Mouse (Mus musculus) left cerebral cortex, postnatal 25 days (tissue): ENCODE data around the gene Ltb. TPM values are rescaled to one million over a fixed set of nuclear protein-coding genes. Genes with fewer than 3 reads are reported as not detected.

Experiments used
- DNase-seq, 2 experiments: peaks; one replicate each; pipeline ENCODE4 v3.0.0; 2022; ENCODE audit warnings: low spot score in 2 of 2, mixed read lengths in 1 of 2
- intact Hi-C: fragments of 180-260 bp; cut with DNase I; formaldehyde crosslinking; loops from one replicate; pipeline ENCODE4 v1.15.1; 2025
- total RNA-seq, 2 experiments: library from RNA; stranded (reverse); gene quantifications; 2 replicates each; pipeline ENCODE4 v1.2.3; 2021

Gene Ltb
- total RNA-seq, 2 experiments from 2014 or later = 0.64 to 0.99 TPM

GRCm38 (mm10) chr17:35164218-35164567, 30.0 kb upstream of the Ltb start:
- intact Hi-C loops = loop anchor here (1.0 kb wide), 1 partner anchor 29 kb away; the partner anchor contains the start of gene Bag6
- DNase-seq = no peak

GRCm38 (mm10) chr17:35164568-35165450, 29.4 kb upstream of the Ltb start, which contains the start of gene Prrc2a:
Prrc2a (minus strand) TSS chr17:35164897.
- intact Hi-C loops = loop anchor here (1.0 kb wide), 2 partner anchors 30 to 70 kb away; partner anchors contain the start of genes Bag6 and Nfkbil1

DNA sequence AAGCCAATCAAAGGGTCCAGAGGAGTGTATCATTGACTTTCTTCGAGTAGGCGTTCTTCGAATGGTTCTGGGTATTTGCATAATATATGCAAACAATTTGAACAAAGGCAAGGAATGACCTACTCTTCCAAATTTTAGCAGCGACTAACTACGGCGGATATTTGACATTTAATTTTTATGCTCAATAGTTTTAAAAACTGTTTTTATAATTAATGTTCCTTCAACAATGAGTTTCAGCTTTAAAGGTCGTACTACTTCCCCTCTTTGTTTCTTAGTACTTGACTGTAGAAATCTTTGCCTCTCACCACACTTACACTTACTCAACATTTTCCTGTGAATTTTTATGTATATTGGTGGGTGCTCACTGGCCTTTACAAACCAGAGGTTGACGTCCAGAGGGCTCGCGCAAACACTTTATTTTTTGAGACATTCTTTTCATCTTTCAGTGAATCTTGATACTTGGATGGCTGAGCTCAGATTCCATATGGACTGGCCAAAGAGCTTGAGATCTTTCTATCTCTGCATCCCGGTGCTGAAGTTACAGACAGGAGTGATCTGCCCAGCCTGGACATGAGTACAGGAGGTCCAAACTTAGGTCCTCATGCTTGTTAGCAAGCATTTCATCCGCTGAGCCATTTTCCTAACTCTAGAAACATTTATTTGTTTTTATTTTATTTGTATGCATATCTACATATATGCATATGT, 28.6 kb upstream of the Ltb start:
- intact Hi-C loops = loop anchor here (1.0 kb wide), 1 partner anchor 70 kb away; the partner anchor contains the start of gene Nfkbil1

More at GRCm38 (mm10) chr17:35164568-35165450, 29.4 kb upstream of the Ltb start, which contains the start of gene Prrc2a:
- DNase-seq = peak; percentile 99 to 100

DNA sequence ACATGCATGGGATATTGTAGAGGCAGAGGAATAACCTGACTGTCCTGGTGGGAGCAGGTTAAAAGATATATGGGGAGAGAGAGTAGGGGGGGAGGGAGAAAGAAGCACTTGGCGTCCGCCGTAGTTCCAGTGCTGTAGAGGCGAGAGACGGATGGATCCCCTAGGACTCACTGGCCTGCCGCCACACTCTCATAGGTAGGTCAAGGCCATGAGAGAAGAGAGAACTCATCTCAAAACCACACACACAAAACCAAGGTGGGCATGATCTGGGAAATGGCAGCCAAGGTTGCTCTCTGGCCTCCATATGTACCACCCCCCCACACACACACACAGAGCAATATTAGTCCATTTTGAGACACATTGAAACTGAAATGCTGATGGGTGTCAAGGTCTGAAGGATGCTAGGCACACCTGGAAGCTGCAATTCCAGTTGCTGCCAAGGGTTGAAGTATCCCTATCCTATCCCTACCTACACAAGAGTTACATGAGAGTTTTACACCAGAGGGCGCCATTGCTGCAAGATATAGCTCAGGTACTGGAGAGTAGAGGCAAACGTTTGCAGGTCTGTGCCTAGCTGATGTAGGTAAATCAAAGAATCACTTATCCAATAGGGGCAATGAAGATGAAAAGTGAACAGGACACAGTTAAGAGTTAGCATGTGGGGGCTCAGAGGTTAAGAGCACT, 27.7 kb upstream of the Ltb start:
- intact Hi-C loops = no loop called here
- DNase-seq = peak; percentile 73 to 82

More for the DNA sequence above, 28.6 kb upstream of the Ltb start:
- no peak for DNase-seq

GRCm38 (mm10) chr17:35167794-35168193, 26.4 kb upstream of the Ltb start:
- peak in 1 of 2 experiments; percentile 75 for DNase-seq
- intact Hi-C loops = no loop called here

GRCm38 (mm10) chr17:35168541-35169207, 25.6 kb upstream of the Ltb start:
- peak in 1 of 2 experiments; percentile 56 for DNase-seq
- intact Hi-C loops = no loop called here

GRCm38 (mm10) chr17:35172445-35173234, 21.6 kb upstream of the Ltb start:
- DNase-seq = peak in 1 of 2 experiments; percentile 69
- intact Hi-C loops = no loop called here

DNA sequence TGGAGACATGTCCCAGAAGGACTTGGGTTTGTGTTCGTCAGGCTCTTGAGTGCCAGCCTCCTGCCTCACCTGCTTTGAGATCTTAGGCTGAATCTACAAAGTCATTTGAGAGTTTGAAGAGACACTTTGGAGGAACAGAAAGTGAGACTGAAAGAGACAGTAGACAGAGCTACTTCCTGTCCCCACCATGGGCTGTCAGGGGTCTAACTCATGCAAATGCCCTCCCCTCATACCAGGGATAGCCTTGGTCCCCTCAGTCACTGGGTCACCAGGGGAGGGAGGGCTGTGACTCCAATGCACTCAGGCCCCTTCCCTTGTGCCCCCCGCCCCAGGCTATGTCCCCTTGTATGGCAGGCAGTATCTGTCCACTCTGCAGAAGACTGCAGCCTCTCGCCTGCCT, 20.9 kb upstream of the Ltb start:
- intact Hi-C loops = no loop called here
- DNase-seq = no peak

- intact Hi-C loops = no loop called here
- no peak for DNase-seq
Observed at GRCm38 (mm10) chr17:35174201-35174977, 19.9 kb upstream of the Ltb start.

DNA sequence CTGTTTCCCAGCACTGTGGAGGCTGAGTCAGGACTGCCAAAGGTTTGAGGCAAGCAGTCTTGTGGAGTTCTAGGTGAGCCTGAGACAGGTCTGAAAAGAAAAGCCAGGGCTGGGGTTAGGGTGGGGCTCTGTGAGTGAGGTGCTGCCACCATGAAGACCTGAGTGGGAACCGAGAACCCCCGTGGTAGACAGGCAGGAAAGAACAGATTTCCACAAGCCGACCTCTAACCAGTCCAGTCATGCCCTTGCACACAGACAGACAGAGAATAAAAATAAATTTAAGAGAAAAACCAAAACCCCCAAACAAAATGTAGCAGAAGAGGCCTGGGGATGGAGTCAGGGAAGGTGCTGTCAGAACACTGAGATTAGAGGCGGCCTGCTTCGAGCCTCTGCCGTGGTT, 18.9 kb upstream of the Ltb start:
- DNase-seq = no peak
- intact Hi-C loops = no loop called here

GRCm38 (mm10) chr17:35175968-35176367, 18.3 kb upstream of the Ltb start, which contains the start of gene Aif1:
Aif1 (minus strand) TSS chr17:35176068.
- intact Hi-C loops = no loop called here
- DNase-seq = no peak

DNA sequence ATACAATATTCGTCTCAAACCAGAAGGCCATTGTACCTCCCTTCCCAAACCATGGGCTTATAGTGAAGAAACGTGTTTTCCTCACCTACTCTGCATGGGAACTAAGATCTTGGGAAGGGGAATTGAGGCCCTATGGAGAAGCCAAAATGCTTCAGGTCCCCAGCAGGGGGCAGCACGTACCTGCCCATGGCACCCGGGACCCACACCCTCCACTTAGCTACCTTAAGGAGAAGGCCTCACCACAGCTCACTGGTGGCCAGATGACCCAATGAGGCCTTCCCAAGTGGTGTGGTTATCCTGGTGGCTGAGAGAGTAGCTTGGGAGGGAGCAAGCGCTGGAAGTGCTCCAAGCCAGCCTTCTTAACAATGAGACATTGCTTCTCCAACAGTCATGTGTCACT, 15.7 kb upstream of the Ltb start:
- no peak for DNase-seq

DNA sequence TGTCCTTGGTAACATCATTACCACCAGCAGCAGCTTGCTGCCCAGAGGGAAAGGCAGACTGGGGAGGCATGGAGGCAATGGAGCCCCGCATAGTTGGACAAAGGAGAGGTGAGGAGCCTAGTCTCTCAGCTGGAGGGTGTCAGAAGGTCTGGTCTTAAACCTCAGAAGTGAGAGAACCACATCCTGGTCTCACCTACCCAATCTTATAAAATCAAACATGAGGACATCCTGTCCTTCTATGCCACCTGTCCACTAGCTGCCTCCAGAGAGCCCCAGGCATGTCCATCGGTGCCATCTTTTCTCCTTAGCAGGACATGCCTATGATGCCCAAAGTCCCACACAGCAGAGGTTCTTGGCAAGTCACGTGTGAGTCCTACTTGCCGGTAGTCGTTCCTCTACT, 14.1 kb upstream of the Ltb start:
- DNase-seq = no peak
- intact Hi-C loops = no loop called here

More for the DNA sequence above, 15.7 kb upstream of the Ltb start:
- intact Hi-C loops = loop anchor here (1.0 kb wide), 1 partner anchor 54 kb away; no protein-coding TSS in a partner anchor

DNA sequence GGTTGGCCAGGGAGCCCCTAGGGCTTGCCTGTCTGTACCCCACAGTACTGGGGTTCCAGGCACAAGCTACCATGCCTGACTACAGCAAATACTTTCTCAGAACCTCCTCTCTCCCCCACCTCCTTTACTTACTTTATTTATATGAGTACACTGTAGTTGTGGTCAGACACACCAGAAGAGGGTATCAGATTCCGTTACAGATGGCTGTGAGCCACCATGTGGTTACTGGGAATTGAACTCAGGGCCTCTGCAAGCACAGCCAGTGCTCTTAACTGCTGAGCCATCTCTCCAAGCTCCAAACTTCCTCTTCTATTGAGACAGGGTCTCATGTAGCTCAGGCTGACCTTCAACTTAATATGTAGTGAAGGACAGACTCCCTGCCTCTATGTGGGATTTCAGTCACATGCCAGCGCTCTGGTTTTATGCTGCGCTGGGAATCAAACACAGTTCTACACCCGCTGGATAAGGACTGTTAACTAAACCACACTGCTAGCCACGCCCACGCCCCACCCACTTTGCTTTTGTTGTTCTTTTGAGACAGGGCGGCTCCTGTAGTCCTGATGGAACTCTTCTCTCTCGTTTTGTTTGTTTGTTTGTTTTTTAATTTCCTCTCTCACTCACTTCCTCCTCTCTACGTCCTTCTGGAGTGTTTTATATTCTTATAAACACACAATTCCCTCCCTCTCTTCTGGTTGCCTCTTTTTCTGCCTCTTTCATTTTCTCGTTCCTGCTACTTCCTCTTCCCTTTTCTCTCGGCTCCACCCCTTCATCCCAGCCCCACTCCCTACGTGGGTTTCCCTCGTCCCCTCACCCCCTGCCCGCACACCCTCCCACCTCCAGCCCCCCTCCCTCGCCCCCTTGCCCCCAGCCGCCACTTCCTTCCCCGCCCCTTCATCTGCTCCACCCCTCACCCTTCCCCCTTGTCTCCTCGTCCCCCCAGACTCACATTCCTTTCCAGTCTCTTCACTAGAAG, 8.3 kb upstream of the Ltb start:
- intact Hi-C loops = no loop called here
- no peak for DNase-seq

DNA sequence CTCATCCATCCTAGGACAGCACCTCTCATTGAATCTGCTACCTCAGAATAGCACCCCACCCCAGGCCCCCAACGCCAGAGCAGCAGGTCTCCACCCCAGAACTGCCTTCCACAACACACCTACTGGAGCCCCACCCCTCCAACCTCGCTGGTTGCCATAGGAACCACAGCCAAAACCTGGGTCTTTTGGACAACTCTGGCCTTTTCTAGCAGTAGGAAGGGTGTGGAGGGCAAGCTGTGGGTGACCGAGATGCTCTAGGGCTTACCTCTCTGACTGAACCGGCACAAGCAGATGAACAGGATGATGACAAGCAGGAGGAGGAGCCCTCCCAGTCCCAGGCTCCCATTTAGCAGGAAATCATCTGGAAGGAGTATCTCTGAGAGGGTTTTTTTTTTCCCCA, 7.6 kb upstream of the Ltb start:
- intact Hi-C loops = no loop called here
- DNase-seq = no peak

GRCm38 (mm10) chr17:35187345-35187744, 6.9 kb upstream of the Ltb start:
- intact Hi-C loops = no loop called here
- DNase-seq = no peak
